Mouse (Mus musculus): Measurements from ENCODE around the gene Taf13. TPM values are rescaled to one million over a fixed set of nuclear protein-coding genes. Genes with fewer than 3 reads are reported as not detected.

The Taf13 gene
- total RNA-seq, 1 experiment from 2014 or later: 27.6 TPM

DNA sequence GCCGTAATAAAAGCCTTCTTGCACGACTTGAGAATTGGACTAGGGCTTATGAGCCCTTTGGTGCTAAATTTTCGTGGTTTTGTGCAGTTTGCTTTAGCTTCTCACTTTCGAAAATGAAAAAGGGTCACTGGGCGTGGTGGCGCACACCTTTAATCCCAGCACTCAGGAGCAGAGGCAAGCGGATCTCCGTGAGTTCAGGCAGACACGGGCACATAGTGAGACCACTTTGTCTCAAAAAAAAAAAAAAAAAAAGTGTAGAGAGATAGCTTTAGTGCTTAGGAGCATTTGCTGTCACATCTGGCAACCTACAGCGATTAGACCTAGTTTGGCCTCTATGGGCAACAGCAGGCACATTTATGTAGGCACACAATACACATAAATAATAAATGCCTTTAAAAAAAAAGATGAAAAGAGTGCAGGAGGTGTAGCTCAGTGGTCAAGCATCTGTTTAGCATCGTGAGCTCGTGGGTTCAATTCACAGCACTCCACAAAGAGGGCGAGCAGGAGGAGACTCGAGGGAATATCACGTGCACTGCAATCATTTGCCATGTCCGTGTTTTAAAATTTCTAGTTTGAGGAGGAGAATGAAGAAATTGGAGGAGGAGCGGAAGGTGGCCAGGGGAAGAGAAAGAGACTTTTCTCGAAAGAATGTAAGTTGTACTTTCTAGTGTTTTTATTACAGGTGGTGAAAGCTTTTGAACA lies 962 bp downstream of the Taf13 start:
- no peak for DNase-seq

DNA sequence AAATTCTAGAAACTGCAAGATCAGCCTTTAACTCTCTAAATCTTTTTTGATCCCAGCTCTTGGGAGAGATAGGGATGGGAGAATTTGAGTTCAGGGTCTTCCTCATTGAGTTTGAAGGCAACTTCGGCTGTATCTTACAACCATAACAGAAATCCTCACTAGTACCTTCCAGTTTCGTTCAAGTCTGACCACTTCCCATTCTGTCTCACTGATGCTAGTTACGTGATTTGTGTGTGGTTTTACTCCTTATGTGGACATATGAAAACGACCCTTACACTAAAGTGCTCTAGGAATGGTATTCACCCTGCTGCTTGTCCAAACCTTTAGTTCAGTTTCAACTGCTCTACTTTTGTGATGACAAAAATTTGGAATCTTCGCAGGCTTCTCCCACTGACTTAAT lies 2.5 kb downstream of the Taf13 start:
- DNase-seq: no peak

DNA sequence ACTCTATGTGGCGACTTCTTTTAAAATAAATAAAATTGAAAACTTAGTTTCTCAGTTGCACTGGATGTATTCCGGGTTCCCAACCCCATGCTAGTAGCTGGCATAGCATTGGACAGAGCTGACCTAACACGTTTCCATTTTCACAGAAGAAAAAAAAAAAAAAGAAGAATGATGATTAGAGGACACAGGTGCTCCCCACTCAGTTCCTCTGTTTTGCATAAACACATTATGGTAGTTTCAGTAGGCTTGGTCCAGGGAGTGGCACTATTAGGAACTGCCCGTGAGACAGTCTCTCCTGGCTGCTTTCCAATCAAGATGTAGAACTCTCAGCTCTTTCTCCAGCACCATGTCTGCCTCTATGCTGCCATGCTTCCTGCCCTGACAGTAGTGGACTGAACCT lies 13.1 kb downstream of the Taf13 start:
- no peak for DNase-seq

DNA sequence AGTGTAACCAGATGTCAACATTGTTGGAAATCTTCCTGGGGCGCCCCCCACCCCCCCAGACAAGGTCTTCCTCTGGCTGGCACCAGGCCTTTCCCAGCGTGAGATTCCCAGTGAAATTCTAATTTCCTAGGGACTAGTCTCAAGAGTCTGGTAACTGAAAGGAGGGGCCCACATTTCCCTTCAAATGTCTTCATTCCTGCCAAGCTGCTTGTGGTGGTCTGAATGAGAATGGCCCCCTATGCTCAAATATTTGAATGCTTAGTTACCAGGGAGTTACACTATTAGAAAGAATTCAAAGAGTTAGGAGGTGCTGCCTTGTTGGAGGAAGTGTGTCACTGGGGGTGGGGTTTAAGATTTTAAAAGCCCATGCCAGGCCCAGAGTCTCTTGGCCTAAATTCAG lies 16.9 kb downstream of the Taf13 start:
- DNase-seq: no peak

DNA sequence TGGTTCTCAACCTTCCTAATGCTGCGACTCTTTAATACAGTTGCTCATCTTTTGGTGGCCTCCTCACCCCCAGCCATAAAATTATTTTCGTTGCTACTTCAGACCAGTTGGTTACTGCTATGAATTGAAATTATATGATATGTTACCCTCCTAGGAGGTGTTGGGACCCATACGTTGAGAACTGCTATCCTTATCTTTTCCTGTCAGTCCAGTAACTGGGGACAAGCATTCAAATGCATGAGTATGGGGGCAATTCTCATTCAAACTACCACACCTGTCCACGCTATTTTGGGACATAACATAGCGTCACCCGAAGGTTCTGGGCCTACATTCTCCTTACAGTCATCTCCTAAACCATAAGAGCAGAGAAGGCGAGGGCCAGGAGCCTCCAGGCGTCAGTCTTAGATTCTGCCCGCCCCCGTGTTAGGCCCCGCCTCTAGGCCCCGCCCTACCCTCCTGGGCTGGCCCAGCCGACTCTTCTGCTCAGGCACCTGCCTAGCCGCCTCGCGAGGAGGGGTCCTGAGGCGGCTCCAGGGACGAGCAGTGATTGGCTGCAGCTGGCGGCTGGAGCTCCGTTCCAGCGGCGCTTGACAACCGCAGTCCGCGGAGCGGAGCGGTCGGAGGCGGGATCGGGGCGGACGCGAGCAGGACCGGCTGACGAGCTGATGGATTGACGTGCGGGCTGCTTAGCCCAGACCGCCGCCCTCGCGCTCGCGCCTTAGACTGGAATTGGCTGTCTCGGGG lies 19.5 kb downstream of the Taf13 start, which contains the start of gene Wdr47:
Wdr47 (plus strand) TSS at position 494 of the 744 bp plus-strand sequence.
- DNase-seq: peak; percentile 97

DNA sequence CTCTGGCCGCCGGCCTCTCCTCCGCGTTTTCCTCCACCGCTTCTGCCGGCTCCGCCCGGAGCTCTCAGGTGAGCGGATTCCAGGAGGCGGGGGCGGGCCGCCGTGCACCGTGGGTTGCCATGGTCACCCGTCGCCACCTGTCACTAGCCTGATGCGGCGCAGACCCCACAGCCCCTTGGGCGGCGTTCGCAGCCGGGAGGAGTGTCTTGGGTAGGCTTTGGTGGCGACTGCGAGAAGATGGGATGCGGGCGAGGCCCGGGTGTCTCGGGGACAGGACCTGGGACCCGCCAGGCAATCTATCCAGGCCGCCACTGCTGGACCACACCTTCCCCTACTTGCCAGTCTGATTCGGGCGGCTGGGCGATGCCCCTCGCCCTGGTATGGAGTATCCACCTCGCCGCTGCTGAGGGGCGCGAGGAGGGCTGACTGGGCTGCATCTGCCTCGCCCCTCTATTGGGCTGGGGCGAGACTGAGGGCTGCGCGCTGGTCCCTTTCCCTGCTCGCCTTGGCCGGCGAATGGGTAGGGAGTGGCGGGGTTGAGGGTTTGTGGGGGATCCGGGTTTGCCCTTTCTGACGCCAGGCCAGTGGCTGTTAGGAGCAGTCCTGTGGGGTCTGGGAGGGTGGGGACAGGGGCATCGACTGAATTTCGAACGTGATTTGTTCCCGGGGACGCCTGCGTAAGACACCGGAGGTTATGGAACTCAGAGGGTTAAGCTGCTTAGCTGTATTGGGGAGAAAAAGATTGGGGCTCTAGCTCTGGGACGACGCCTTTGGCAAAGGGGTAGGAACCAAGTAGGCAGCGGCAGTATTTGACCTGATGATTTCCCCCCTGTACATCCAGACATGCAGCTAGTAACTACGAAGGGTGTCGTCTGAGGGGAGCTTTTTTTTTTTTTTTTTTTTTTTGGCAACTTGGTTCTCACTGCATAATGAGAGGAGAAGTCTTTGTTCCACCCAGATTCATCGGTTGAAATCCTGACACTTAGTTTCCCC lies 20.3 kb downstream of the Taf13 start:
- DNase-seq: no peak

DNA sequence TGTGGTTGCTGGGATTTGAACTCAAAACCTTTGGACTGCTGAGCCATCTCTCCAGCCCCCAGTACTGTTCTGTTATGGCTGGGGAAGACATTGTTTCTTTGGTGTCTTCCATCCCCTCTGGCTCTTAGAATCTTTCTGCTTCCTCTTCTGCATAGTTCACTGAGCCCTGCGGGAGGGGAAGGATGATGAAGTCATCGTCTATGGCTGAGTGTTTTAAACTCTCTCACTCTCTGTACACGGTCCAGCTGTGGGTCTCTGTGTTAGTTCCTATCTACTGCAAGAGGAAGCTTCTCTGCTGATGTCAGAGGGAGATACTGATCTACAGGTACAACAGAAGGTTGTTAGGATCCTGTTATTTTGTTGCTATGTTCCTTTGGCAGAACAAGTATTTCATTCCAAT lies 37.4 kb downstream of the Taf13 start:
- no peak for DNase-seq

Small RNA genes within 50 kb of the gene (microRNA-seq; reads per million reads assigned to microRNA genes)
- 0 reads per million in 2 experiments for gene Gm22860

Other genes starting within 250 kb of the Taf13 start
- not detected in 2 replicates for gene Mybphl, start 206.8 kb upstream of the Taf13 start, total RNA-seq (2021)
- gene Psrc1, start 187.9 kb upstream of the Taf13 start, total RNA-seq (2021): 2.5 and 3.7 TPM in 2 replicates
- gene Celsr2, start 156.1 kb upstream of the Taf13 start, total RNA-seq (2021): 6.4 and 7.5 TPM in 2 replicates
- gene Sars, start 126.5 kb upstream of the Taf13 start, total RNA-seq (2021): 170 and 185 TPM in 2 replicates
- not detected in 2 replicates for gene 1700013F07Rik, start 37.5 kb upstream of the Taf13 start, total RNA-seq (2021)
- gene 5330417C22Rik, start 35.2 kb upstream of the Taf13 start, total RNA-seq (2021): 7.5 and 9.4 TPM in 2 replicates
- 48.8 and 56.2 TPM in 2 replicates for gene Tmem167b, start 9.2 kb upstream of the Taf13 start, total RNA-seq (2021)
- 12.5 and 13.0 TPM in 2 replicates for gene Wdr47, start 19.6 kb downstream of the Taf13 start, total RNA-seq (2021)
- 28.7 and 48.8 TPM in 2 replicates for gene Clcc1, start 82.2 kb downstream of the Taf13 start, total RNA-seq (2021)
- 3.9 and 5.3 TPM in 2 replicates for gene Gpsm2, start 150.6 kb downstream of the Taf13 start, total RNA-seq (2021)
- gene Aknad1, start 168.0 kb downstream of the Taf13 start, total RNA-seq (2021): not detected in 2 replicates

Data from adrenal gland, postnatal 25 days (tissue).